Mouse (Mus musculus): ENCODE measurements around the gene Abcb6.

- TF ChIP-seq EP300 (IDR thresholded peaks at IDR 0.05; ENCODE audit: low read depth) (no peak), CTCF (IDR thresholded peaks at IDR 0.05; ENCODE audit: low read depth) (no peak)
Observed at GRCm38 (mm10) chr1:75187126-75187525, 6.9 kb upstream of the Abcb6 start.
